Mouse (Mus musculus) layer of hippocampus, adult 2 months (tissue): ENCODE data around the gene Oaz3. TPM values are rescaled to one million over a fixed set of nuclear protein-coding genes. Genes with fewer than 3 reads are reported as not detected.
A peak's percentile ranks its signal among the peaks of the same experiment; 100 is the strongest.

ENCODE experiments used
- DNase-seq, 2 experiments: peaks; one replicate each; pipeline ENCODE4 v3.0.0; 2022; ENCODE audit warnings: low spot score in 2 of 2
- H3K27ac ChIP-seq: fragments of 200-600 bp; 2 replicates; pipeline ENCODE4 v1.8.1; 2022
- H3K4me3 ChIP-seq: fragments of 200-600 bp; 2 replicates; pipeline ENCODE4 v1.8.1; 2022; ENCODE audit warnings: mild to moderate bottlenecking
- CTCF ChIP-seq: fragments of 200-600 bp; conservative IDR thresholded peaks from 2 replicates; pipeline ENCODE4 v1.8.1; 2022; ENCODE audit warnings: antibody characterized with exemption, mild to moderate bottlenecking, moderate library complexity
- total RNA-seq, 2 experiments: library from RNA; stranded (reverse); gene quantifications; 2 replicates each; pipeline ENCODE4 v1.2.3; 2021

The Oaz3 gene
- total RNA-seq, 2 experiments from 2014 or later = not detected

DNA sequence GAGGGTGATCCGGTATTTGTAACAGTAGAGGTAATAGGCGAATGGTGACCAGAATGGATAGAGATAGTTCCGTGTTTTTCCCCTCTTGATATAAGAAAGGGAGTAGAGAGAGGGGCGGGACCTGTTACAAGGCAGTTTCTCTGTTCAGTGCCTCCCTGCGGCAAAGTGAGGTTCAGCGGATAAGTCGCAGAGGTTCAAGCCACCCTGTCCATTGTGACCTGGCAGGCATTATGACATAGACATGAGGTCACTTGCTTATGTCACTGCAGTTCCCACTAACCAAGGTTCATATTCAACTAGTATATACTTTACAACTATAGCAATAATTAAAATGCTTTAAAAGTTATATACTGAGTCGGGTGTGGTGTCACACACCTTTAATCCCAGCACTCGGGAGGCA lies 7.3 kb downstream of the Oaz3 start:
- H3K4me3 ChIP-seq = no peak overlapping the region
- H3K27ac ChIP-seq = no peak overlapping the region
- no peak for DNase-seq
- TF ChIP-seq CTCF = no peak

DNA sequence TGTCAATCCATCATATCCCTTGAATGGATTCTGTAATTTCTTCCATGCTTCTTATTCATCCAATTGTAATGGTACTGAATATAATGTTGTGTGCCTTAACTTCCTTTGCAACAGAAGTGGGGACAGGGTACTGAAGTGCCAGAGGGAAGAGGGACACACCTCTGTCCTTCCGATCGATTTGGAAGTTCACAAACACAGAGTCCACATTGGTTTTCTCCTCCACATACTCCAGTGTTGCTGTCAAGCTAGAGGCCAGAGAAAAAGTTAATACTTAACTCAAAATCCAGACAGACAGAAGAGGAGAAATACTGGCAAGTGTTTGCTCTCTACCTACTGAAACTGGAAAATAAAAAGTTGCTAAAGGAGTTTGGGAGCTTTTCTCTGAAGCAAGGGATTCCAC lies 9.4 kb downstream of the Oaz3 start:
- no peak for TF ChIP-seq CTCF
- DNase-seq = no peak
- no peak overlapping the region for H3K4me3 ChIP-seq
- H3K27ac ChIP-seq = no peak overlapping the region

DNA sequence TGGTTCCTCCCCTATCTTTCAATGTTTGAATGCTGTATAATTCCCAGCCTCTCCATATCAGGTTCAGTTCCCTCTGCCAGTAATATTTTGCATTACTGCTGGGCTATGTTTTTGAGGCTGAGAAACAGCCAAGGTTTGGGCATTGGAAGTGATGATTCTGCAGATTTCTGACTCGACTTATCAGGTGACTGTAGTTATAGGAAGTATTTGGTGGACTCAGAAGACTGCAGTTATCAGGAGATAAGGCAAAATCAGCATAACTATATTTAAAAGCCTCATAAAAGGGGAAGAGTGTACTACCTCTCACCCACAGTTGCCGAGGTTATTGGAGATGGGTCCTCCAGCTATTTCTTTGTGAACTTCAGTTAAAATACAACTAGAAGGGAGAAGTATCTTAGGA lies 12.7 kb downstream of the Oaz3 start:
- no peak for DNase-seq
- Histone ChIP-seq H3K4me3 (no peak overlapping the region), H3K27ac (no peak overlapping the region)
- TF ChIP-seq CTCF = no peak

DNA sequence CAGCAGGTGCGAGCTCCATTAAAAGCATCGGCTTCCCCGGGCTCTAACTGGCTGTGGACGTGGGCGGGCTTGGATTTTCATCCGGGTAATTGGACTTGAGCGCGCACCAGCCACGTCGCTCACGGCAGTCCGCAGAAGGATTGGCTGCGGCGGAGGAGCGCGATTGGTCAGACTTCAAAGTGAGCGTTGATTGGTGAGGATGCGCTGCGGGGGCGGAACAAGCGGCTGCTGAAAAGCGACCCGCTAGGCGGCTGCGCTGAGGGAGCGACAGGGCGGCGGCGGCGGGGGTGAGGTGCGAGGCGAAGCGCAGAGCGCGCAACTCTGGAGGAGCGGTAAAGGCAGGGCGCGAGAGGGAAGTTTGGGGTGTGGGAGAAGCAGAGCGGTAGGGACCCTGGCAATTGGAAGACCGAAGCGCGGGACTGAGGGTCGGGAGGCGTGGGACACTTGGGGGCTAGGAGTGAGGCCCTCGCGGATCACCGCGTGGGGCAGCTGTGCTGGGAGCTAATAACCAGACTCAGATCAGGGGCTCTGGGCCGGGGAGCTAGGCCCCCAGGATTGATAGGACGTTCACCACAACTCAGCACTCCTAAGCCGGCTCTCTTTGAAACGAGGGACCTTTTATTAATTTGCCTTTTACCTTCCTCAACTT lies 30.6 kb downstream of the Oaz3 start, which contains the start of gene Tdrkh:
Gene Tdrkh, plus strand, starts transcription at position 243 of the 649 bp plus-strand sequence.
- peak within 1 kb of the TSS; percentile 90 for H3K27ac ChIP-seq
- DNase-seq = peak; percentile 97 to 99
- peak within 1 kb of the TSS; percentile 81 for H3K4me3 ChIP-seq
- peak; percentile 57 for TF ChIP-seq CTCF

DNA sequence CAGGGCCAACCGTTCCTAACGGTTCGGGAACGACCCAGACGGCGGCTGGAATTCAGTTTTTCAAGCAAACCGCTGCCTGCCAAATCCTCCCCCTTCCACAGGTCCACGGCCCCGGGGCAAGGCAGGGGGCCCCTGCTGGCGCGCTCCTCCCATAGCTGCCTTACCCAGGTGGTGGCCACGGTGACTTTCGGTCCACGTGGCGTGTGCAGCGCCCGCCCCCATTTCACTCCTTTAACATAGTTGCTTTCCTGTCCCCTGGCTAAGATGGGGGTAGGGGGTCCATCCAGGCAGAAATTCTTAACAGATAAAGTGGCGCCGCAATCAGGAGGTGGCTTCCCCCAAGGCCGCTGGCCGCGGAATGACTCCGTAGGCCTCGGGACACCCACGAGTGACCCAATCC lies 31.2 kb downstream of the Oaz3 start:
- peak overlapping the region; percentile 90 for H3K27ac ChIP-seq

DNA sequence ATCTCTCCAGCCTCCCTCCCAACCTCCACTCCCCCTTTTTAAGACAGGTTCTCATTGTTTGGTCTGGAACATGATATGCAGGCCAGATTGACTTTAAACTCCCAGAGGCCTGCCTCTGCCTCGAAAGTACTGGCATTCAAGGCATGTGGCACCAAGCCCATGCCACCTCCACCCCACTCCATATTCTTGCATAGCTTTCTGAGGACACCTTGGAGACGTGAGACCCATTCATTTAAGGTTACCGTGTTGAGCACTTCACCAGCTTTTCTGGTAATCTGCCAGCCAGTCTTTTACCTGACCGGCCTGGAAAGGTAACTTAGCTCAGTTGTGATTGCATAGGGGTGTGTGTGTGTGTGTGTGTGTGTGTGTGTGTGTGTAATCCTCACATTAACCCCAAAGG lies 38.2 kb downstream of the Oaz3 start:
- TF ChIP-seq CTCF = no peak
- Histone ChIP-seq H3K4me3 (no peak overlapping the region), H3K27ac (no peak overlapping the region)
- DNase-seq = no peak

More for the DNA sequence above, 31.2 kb downstream of the Oaz3 start:
- peak overlapping the region; percentile 81 for H3K4me3 ChIP-seq
- no peak for TF ChIP-seq CTCF
- DNase-seq = no peak

DNA sequence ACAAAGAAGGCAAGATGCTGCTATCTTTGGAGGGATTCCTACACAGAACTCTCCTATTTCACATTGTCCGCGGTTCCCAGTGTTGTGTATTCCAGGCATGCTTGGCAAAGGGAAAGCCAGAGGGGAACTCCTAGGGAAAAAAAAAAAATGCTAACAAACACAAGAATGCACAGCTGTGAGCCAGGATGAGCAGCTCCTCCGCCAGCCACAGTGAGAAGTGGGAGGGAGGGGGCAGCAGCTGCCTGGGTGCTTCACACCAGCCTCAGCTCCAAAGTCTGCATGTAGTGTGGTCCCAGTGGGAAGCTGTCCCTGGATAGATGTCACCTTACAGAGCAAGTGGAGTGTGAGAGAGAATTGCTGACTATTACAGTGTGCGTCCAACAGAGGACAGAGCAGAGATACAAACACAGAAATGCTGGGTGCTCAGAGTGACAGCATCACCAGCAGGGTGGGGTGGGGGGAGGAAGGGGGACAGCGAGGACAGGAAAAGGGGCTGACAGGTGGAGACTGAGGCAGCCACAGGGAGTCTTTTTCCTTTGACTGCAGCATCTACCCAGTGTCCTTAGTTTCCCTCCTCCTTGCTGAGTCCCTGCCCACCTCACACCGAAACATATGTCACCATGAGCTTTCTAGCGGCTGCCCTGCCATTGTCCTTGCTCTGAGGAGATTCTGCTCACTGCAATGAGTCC lies 39.2 kb downstream of the Oaz3 start:
- no peak for DNase-seq
- no peak overlapping the region for H3K4me3 ChIP-seq
- no peak overlapping the region for H3K27ac ChIP-seq
- TF ChIP-seq CTCF = no peak

DNA sequence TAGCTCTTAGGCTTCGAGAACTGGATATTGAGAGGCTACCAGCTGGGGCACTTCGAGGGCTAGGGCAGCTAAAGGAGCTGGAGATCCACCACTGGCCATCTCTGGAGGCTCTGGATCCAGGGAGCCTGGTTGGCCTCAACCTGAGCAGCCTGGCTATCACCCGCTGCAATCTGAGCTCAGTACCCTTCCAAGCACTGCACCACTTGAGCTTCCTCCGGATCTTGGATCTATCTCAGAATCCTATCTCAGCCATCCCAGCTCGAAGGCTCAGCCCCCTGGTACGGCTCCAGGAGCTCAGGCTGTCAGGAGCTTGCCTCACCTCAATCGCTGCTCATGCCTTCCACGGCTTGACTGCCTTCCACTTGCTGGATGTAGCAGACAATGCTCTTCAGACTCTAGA lies 41.3 kb downstream of the Oaz3 start:
- Histone ChIP-seq H3K4me3 (no peak overlapping the region), H3K27ac (no peak overlapping the region)
- TF ChIP-seq CTCF = no peak
- no peak for DNase-seq

DNA sequence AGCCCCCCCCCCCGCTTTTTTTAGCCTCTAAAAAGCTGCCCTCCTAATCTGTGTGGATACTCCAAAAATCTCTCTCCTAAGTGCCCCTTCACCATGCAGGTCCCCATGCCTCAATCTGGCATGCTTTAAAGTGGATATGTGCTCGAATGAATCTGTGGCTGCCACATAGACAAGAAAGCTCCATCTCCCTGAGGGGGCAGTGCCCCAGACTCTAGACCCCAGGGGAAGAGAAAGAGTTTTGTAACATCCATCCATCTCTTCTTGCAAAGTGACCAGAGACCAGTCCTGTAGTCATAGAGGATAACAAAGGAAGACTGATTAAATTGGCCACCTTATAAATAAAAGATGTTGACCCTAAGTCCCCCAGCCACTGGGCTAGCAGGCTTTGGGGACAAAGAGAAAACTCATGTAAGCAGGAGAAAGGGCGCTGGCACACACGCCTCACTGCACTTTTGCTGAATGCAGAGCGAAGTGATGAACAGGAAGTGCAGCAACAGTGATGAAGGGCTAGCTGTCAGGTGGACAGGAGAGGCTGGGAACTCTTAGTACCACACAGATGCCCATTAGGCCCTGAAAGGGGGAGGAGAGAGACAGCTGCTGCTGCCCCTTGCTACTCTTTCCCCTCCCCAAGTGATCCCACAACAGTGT lies 43.9 kb downstream of the Oaz3 start:
- DNase-seq = no peak
- TF ChIP-seq CTCF = no peak
- H3K27ac ChIP-seq = no peak overlapping the region
- no peak overlapping the region; the same call in 1 of the 2 replicates for H3K4me3 ChIP-seq

DNA sequence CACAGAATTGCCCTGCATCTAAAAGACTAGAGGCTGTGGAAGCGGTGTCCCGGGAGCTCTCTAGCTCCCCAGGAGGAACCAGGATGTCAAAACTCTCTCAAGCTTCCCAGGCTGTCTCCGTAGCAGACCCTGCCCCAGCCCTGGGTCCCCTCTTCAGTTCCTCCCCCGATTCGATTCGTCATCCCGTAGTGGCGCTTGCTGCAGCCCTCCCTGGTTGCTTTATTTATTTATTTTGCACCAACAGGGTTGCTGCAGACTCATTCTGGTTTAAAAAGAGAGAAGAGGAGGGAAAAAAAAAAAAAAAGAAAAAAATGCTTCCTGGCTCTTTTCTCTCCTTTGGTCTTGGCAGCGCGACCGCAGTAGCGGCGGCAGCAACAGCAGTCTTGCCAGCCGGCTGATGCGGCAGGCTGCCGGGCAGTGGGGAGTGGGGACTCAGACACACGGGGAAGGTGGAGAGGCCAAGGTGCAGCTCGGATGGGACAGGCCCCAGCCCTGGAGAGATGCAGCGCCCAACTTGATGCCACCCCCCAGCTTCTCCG lies 44.7 kb downstream of the Oaz3 start:
- TF ChIP-seq CTCF = peak; percentile 63
- H3K27ac ChIP-seq = 0 out of 2 replicates have a peak overlapping the region, but pooled peaks have one; percentile 28
- peak overlapping the region; percentile 50 for H3K4me3 ChIP-seq
- peak in 1 of 2 experiments; percentile 20 for DNase-seq

DNA sequence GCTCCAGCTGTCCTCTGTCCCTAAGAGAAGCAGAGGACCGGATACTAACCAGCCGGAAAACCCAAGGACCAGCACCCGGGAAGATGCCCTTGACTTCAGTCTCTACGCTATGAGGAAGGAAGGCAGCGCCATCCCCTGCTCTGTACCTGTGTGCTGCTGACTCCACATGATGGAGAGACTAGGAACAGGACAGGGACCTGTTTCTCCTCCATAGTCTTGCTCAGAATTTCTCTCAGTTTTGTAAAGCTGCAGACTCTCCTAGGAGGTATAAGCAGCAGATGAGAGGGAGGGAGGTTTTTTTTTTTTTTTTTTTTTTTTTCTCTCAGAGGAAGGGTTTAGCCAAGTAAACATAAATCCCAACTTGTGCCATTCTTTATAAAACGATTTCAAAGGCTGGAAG lies 45.5 kb downstream of the Oaz3 start, which contains the start of gene Lingo4:
Gene Lingo4, plus strand, starts transcription at position 301 of the 400 bp plus-strand sequence.
- peak within 1 kb of the TSS; percentile 50 for H3K4me3 ChIP-seq
- 0 out of 2 replicates have a peak within 1 kb of the TSS, but pooled peaks have one; percentile 28 for H3K27ac ChIP-seq
- TF ChIP-seq CTCF = no peak
- no peak for DNase-seq

DNA sequence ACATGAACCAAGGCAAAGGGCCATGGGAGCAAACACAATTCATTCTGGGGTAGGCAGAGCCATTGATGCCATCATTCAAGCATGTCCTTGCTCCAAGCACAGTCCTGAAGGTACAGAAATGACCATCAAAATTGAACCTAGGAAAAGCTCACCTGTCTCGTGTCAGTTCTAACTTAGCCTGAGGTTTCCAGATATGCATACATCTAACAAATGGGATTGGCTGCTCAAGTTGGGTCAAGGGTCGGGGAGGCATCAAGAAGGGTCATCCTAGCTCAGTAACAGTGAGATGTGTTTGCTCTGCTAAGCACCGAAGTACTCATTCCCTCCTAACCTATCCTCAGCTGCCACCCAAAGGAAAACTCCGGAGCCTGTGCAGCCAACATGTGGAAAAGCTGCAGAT lies 46.9 kb downstream of the Oaz3 start:
- DNase-seq = no peak

DNA sequence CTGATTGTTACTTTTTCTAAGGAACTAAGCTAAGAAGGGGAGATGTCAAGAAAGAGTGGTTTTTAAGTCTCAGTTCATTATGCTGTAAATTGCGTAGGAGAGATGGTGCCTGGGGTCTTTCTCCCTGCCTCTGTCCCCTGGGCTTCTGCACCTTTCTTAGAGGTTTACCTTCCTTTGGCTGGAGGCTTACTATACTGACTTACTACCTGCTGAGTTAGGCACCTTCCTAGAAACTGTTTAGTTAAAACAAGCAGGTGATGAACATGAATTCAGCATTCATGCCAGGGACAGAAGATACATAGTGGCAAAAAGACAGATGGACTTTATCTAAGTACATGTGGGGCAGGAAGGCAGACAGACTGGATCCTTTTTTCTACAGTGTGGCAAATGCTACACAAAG lies 47.4 kb downstream of the Oaz3 start:
- no peak overlapping the region for H3K4me3 ChIP-seq
- DNase-seq = no peak
- H3K27ac ChIP-seq = no peak overlapping the region
- no peak for TF ChIP-seq CTCF

More for the DNA sequence above, 46.9 kb downstream of the Oaz3 start:
- Histone ChIP-seq H3K4me3 (no peak overlapping the region), H3K27ac (no peak overlapping the region)
- no peak for TF ChIP-seq CTCF
